Mouse (Mus musculus): Measurements from ENCODE around the gene Zfp652. TPM values are rescaled to one million over a fixed set of nuclear protein-coding genes. Genes with fewer than 3 reads are reported as not detected.
"Not testable (repeated sequence)": the region's sequence is repeated elsewhere in the genome, so short reads cannot be mapped to it uniquely, and the experiment has no call there.

Zfp652 gene
- polyA plus RNA-seq, 1 experiment from 2014 or later = 11.9 TPM

- Histone ChIP-seq H3K27ac (ENCODE audit: low read depth, low read length) (no peak overlapping the region), H3K36me3 (ENCODE audit: control insufficient read depth, insufficient read depth, low read length) (no peaks in the 10 kb centered on the region), H3K9me3 (ENCODE audit: control insufficient read depth, low read length) (no peaks in the 10 kb centered on the region), H3K9ac (ENCODE audit: low read length) (no peak overlapping the region), H3K4me1 (replicated peaks; ENCODE audit: control insufficient read depth, insufficient read depth, low read length) (no peaks in the 10 kb centered on the region), H3K4me2 (ENCODE audit: low read depth, low read length, severe bottlenecking) (no peak overlapping the region), H3K27me3 (ENCODE audit: control insufficient read depth, insufficient read depth, low read length) (no peaks in the 10 kb centered on the region), H3K4me3 (ENCODE audit: low read depth, low read length) (no peak overlapping the region)
- no peak for DNase-seq (ENCODE audit: low spot score)
- 100% methylated on average over 2 of the region's 2 CpGs for WGBS
- no peak for ATAC-seq (replicated peaks; ENCODE audit: low FRiP score)
Observed at GRCm38 (mm10) chr11:95744521-95744920, 32.0 kb downstream of the Zfp652 start.

DNA sequence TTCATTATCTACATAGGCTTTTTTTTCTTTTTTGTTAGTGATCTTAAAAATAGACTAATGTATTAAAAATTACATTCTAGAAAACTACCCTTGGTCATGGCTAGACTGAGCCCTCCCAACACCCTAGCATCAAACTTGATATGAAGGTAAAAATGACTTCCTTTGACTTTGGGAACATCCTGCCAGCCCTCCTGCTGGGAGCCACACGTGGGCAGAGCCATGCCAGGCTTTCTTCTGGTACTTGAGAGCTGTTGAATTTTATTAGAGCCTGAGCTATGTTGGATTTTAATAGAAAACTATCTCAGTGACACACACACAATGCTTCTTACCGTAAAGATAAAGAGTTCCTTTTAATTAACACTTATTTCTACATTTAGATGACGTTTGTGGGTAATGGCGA is 34.3 kb downstream of the Zfp652 start:
- WGBS = 85% methylated on average over 4 of the region's 4 CpGs
- H3K9me3 ChIP-seq (ENCODE audit: control insufficient read depth, low read length) = no peaks in the 10 kb centered on the region
- no peaks in the 10 kb centered on the region for H3K36me3 ChIP-seq (ENCODE audit: control insufficient read depth, insufficient read depth, low read length)
- H3K9ac ChIP-seq (ENCODE audit: low read length) = no peak overlapping the region
- no peak for DNase-seq (ENCODE audit: low spot score)
- ATAC-seq (replicated peaks; ENCODE audit: low FRiP score) = no peak
- no peaks in the 10 kb centered on the region for H3K4me1 ChIP-seq (replicated peaks; ENCODE audit: control insufficient read depth, insufficient read depth, low read length)
- no peak overlapping the region for H3K27ac ChIP-seq (ENCODE audit: low read depth, low read length)
- H3K4me2 ChIP-seq (ENCODE audit: low read depth, low read length, severe bottlenecking) = no peak overlapping the region
- H3K27me3 ChIP-seq (ENCODE audit: control insufficient read depth, insufficient read depth, low read length) = no peaks in the 10 kb centered on the region
- no peak overlapping the region for H3K4me3 ChIP-seq (ENCODE audit: low read depth, low read length)

- Histone ChIP-seq H3K27me3 (ENCODE audit: control insufficient read depth, insufficient read depth, low read length) (no peaks in the 10 kb centered on the region), H3K4me1 (replicated peaks; ENCODE audit: control insufficient read depth, insufficient read depth, low read length) (no peaks in the 10 kb centered on the region), H3K9ac (ENCODE audit: low read length) (no peak overlapping the region), H3K4me2 (ENCODE audit: low read depth, low read length, severe bottlenecking) (no peak overlapping the region), H3K4me3 (ENCODE audit: low read depth, low read length) (no peak overlapping the region), H3K27ac (ENCODE audit: low read depth, low read length) (no peak overlapping the region), H3K36me3 (ENCODE audit: control insufficient read depth, insufficient read depth, low read length) (no peaks in the 10 kb centered on the region), H3K9me3 (ENCODE audit: control insufficient read depth, low read length) (no peaks in the 10 kb centered on the region)
- DNase-seq (ENCODE audit: low spot score) = no peak
- no peak for ATAC-seq (replicated peaks; ENCODE audit: low FRiP score)
- 89% methylated on average over 5 of the region's 5 CpGs for WGBS
Observed at GRCm38 (mm10) chr11:95748331-95748730, 35.9 kb downstream of the Zfp652 start.

- H3K9me3 ChIP-seq (ENCODE audit: control insufficient read depth, low read length) = no peaks in the 10 kb centered on the region
- H3K36me3 ChIP-seq (ENCODE audit: control insufficient read depth, insufficient read depth, low read length) = no peaks in the 10 kb centered on the region
- no peak overlapping the region for H3K4me3 ChIP-seq (ENCODE audit: low read depth, low read length)
- DNase-seq (ENCODE audit: low spot score) (no peak), ATAC-seq (replicated peaks; ENCODE audit: low FRiP score) (no peak)
- H3K27ac ChIP-seq (ENCODE audit: low read depth, low read length) = no peak overlapping the region
- H3K4me2 ChIP-seq (ENCODE audit: low read depth, low read length, severe bottlenecking) = no peak overlapping the region
- H3K27me3 ChIP-seq (ENCODE audit: control insufficient read depth, insufficient read depth, low read length) = no peaks in the 10 kb centered on the region
- no peaks in the 10 kb centered on the region for H3K4me1 ChIP-seq (replicated peaks; ENCODE audit: control insufficient read depth, insufficient read depth, low read length)
- no peak overlapping the region for H3K9ac ChIP-seq (ENCODE audit: low read length)
- 84% methylated on average over 15 of the region's 15 CpGs for WGBS
Observed at GRCm38 (mm10) chr11:95749619-95750018, 37.1 kb downstream of the Zfp652 start.

DNA sequence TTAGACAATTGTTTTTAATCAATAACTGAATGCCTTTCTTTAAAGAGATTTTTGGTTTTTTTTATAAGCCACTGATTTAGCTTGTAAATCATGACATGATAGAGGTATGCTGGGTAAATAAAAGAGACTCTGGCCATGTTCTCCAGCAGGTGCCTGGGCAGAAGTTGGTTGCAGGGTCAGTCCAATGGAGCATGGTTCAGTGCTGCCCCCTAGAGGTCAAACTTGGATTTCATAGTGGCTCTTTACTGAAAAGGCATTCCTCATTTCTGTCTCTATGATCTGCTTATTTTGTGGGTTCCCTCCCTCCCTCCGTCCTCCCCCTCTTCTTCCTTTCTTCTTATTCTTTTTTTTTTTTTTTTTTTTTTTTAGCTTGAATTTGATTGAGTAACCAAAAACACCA is 38.5 kb downstream of the Zfp652 start:
- ATAC-seq (replicated peaks; ENCODE audit: low FRiP score) (no peak), DNase-seq (ENCODE audit: low spot score) (peak; percentile 82)
- Histone ChIP-seq H3K27me3 (ENCODE audit: control insufficient read depth, insufficient read depth, low read length) (no peaks in the 10 kb centered on the region), H3K4me1 (replicated peaks; ENCODE audit: control insufficient read depth, insufficient read depth, low read length) (no peaks in the 10 kb centered on the region), H3K9me3 (ENCODE audit: control insufficient read depth, low read length) (no peaks in the 10 kb centered on the region), H3K9ac (ENCODE audit: low read length) (no peak overlapping the region), H3K27ac (ENCODE audit: low read depth, low read length) (no peak overlapping the region), H3K4me2 (ENCODE audit: low read depth, low read length, severe bottlenecking) (no peak overlapping the region), H3K4me3 (ENCODE audit: low read depth, low read length) (no peak overlapping the region), H3K36me3 (ENCODE audit: control insufficient read depth, insufficient read depth, low read length) (no peaks in the 10 kb centered on the region)
- 23% methylated on average over 1 of the region's 1 CpGs for WGBS

- 97% methylated on average over 4 of the region's 4 CpGs for WGBS
- not testable (repeated sequence) for ATAC-seq (replicated peaks; ENCODE audit: low FRiP score); H3K36me3 ChIP-seq (ENCODE audit: control insufficient read depth, insufficient read depth, low read length)
Observed at GRCm38 (mm10) chr11:95755137-95755536, 42.7 kb downstream of the Zfp652 start.

GRCm38 (mm10) chr11:95760521-95760920 is 48.0 kb downstream of the Zfp652 start:
- DNase-seq (ENCODE audit: low spot score) (no peak), ATAC-seq (replicated peaks; ENCODE audit: low FRiP score) (no peak)
- 87% methylated on average over 5 of the region's 5 CpGs for WGBS
- Histone ChIP-seq H3K27ac (ENCODE audit: low read depth, low read length) (no peak overlapping the region), H3K27me3 (ENCODE audit: control insufficient read depth, insufficient read depth, low read length) (no peaks in the 10 kb centered on the region), H3K4me2 (ENCODE audit: low read depth, low read length, severe bottlenecking) (no peak overlapping the region), H3K9me3 (ENCODE audit: control insufficient read depth, low read length) (no peaks in the 10 kb centered on the region), H3K4me1 (replicated peaks; ENCODE audit: control insufficient read depth, insufficient read depth, low read length) (no peaks in the 10 kb centered on the region), H3K9ac (ENCODE audit: low read length) (no peak overlapping the region), H3K4me3 (ENCODE audit: low read depth, low read length) (no peak overlapping the region), H3K36me3 (ENCODE audit: control insufficient read depth, insufficient read depth, low read length) (peaks cover 2% of the 10 kb centered on the region; the same call in 1 of the 2 replicates)

More at GRCm38 (mm10) chr11:95755137-95755536, 42.7 kb downstream of the Zfp652 start:
- not testable (repeated sequence) for H3K9ac ChIP-seq (ENCODE audit: low read length); H3K9me3 ChIP-seq (ENCODE audit: control insufficient read depth, low read length); H3K4me3 ChIP-seq (ENCODE audit: low read depth, low read length); H3K4me2 ChIP-seq (ENCODE audit: low read depth, low read length, severe bottlenecking); H3K27ac ChIP-seq (ENCODE audit: low read depth, low read length); H3K27me3 ChIP-seq (ENCODE audit: control insufficient read depth, insufficient read depth, low read length); DNase-seq (ENCODE audit: low spot score); H3K4me1 ChIP-seq (replicated peaks; ENCODE audit: control insufficient read depth, insufficient read depth, low read length)

DNA sequence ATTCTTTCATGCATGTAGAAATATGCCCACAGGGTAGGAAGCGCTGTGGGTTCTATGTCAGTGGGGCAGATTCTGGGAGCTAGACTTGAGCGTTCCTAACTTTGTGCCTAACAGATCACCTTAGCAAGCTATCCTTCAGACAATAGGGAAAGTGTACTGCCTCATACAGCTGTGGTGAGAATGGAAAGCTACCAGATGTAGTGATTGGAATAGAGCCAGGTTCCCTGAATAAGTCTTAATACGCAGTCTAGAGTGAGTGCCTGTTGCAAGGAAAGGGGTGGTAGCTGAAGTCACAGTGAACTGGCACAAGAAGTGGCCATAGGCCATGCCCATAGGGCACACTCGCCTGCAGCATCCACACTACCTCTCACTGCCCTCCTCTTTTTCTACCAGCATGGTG is 50.5 kb downstream of the Zfp652 start:
- WGBS = 91% methylated on average over 4 of the region's 4 CpGs
- ATAC-seq (replicated peaks; ENCODE audit: low FRiP score) (no peak), DNase-seq (ENCODE audit: low spot score) (no peak)
- Histone ChIP-seq H3K27ac (ENCODE audit: low read depth, low read length) (no peak overlapping the region), H3K27me3 (ENCODE audit: control insufficient read depth, insufficient read depth, low read length) (no peaks in the 10 kb centered on the region), H3K4me3 (ENCODE audit: low read depth, low read length) (no peak overlapping the region), H3K9me3 (ENCODE audit: control insufficient read depth, low read length) (no peaks in the 10 kb centered on the region), H3K4me1 (replicated peaks; ENCODE audit: control insufficient read depth, insufficient read depth, low read length) (no peaks in the 10 kb centered on the region), H3K9ac (ENCODE audit: low read length) (no peak overlapping the region), H3K36me3 (ENCODE audit: control insufficient read depth, insufficient read depth, low read length) (peaks cover 2% of the 10 kb centered on the region; the same call in 1 of the 2 replicates), H3K4me2 (ENCODE audit: low read depth, low read length, severe bottlenecking) (no peak overlapping the region)

DNA sequence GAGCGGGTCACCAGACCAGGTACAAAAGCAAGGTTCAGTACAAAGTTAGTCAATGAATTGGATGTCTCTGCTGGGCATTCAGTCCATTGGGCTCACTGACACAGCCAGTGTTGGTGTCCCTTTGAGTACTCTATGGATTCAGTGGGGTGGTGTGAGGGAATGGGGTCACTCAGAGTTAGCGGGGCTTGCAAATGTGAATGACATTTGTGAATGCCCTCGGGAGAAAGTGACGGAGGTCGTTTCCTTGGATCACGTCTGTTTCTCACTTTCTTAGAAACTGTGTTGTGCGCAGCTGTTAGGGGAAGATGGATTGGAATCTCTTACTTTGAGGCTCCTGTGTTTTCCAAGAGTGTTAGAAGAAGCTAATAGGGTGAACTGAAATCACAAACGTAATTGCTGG is 52.3 kb downstream of the Zfp652 start:
- Histone ChIP-seq H3K4me1 (replicated peaks; ENCODE audit: control insufficient read depth, insufficient read depth, low read length) (no peaks in the 10 kb centered on the region), H3K36me3 (ENCODE audit: control insufficient read depth, insufficient read depth, low read length) (peaks cover 2% of the 10 kb centered on the region; the same call in 1 of the 2 replicates), H3K27ac (ENCODE audit: low read depth, low read length) (no peak overlapping the region), H3K9ac (ENCODE audit: low read length) (no peak overlapping the region), H3K9me3 (ENCODE audit: control insufficient read depth, low read length) (no peaks in the 10 kb centered on the region), H3K27me3 (ENCODE audit: control insufficient read depth, insufficient read depth, low read length) (no peaks in the 10 kb centered on the region), H3K4me3 (ENCODE audit: low read depth, low read length) (no peak overlapping the region), H3K4me2 (ENCODE audit: low read depth, low read length, severe bottlenecking) (no peak overlapping the region)
- 72% methylated on average over 8 of the region's 8 CpGs for WGBS
- DNase-seq (ENCODE audit: low spot score) (no peak), ATAC-seq (replicated peaks; ENCODE audit: low FRiP score) (no peak)

All from forebrain, embryonic 11.5 days (tissue).